Mouse (Mus musculus) G1E (cell line): ENCODE data around the gene Tnfsf9. TPM values are rescaled to one million over a fixed set of nuclear protein-coding genes. Genes with fewer than 3 reads are reported as not detected.

Experiments used
- ATAC-seq: 2 replicates; pipeline ENCODE4 v1.8.0; 2016; ENCODE audit warnings: mild to moderate bottlenecking; ENCODE audit not compliant: insufficient number of reproducible peaks, poor library complexity, low FRiP score, severe bottlenecking; ENCODE audit errors: extremely low read depth
- DNase-seq: peaks from one replicate; pipeline ENCODE4 v3.0.0; 2012; ENCODE audit warnings: low spot score
- H3K27me3 ChIP-seq: 2 replicates; pipeline ENCODE4 v1.6.1; 2012; ENCODE audit warnings: mild to moderate bottlenecking, low read length, inconsistent platforms; ENCODE audit not compliant: insufficient read depth
- H3K36me3 ChIP-seq: replicated peaks from 2 replicates; pipeline ENCODE3; 2012; ENCODE audit warnings: mild to moderate bottlenecking, inconsistent platforms
- H3K4me1 ChIP-seq: 2 replicates; pipeline ENCODE4 v1.6.1; 2012; ENCODE audit warnings: low read depth, low read length, inconsistent platforms, mixed read lengths; ENCODE audit not compliant: insufficient read depth
- H3K4me3 ChIP-seq: 2 replicates; pipeline ENCODE4 v1.5.1; 2012; ENCODE audit warnings: low read depth, mild to moderate bottlenecking, inconsistent platforms, low read length, moderate library complexity, mixed read lengths
- H3K9me3 ChIP-seq: replicated peaks from 2 replicates; pipeline ENCODE4 v1.6.1; 2012; ENCODE audit warnings: inconsistent platforms
- CTCF ChIP-seq: IDR thresholded peaks from 2 replicates; pipeline ENCODE4 v1.5.1; 2012; ENCODE audit warnings: low read depth, low read length, inconsistent platforms, mixed read lengths
- GATA1 ChIP-seq: IDR thresholded peaks from 2 replicates; pipeline ENCODE4 v1.6.1; 2012; ENCODE audit warnings: borderline replicate concordance, low read length, inconsistent platforms, mixed read lengths
- GATA2 ChIP-seq: IDR thresholded peaks from 2 replicates; pipeline ENCODE4 v1.6.1; 2012; ENCODE audit warnings: low read depth, low read length, inconsistent platforms, borderline replicate concordance
- POLR2AphosphoS5 ChIP-seq: IDR thresholded peaks from 2 replicates; pipeline ENCODE4 v1.6.1; 2012; ENCODE audit warnings: low read depth, low read length, inconsistent platforms; ENCODE audit not compliant: insufficient replicate concordance
- TAL1 ChIP-seq: conservative IDR thresholded peaks from 2 replicates; pipeline ENCODE4 v1.6.1; 2012; ENCODE audit warnings: low read depth, low read length, inconsistent platforms, mixed read lengths
- polyA plus RNA-seq: library from polyadenylated mRNA; stranded (reverse); fragments of >175 nt; gene quantifications from 2 replicates; pipeline ENCODE4 v1.2.3, GENCODE M21; 2012
- total RNA-seq, 2 experiments: library from RNA; stranded (forward) in 1 of 2; stranded (reverse) in 1 of 2; fragments of 200-1000 nt in 1 of 2; fragments of >200 nt in 1 of 2; fragmentation: Nextera tagmentation in 1 of 2; gene quantifications; 2 replicates each; pipeline ENCODE4 v1.2.3; 2014 to 2017

Tnfsf9 gene
- total and polyA plus RNA-seq, 3 experiments, result 4.4 to 10.4 (median 9.2) TPM

- ATAC-seq, result no peak
- Histone ChIP-seq H3K4me1 (peaks cover 77% of the 10 kb centered on the region), H3K9me3 (no peaks in the 10 kb centered on the region), H3K27me3 (no peaks in the 10 kb centered on the region), H3K36me3 (no peaks in the 10 kb centered on the region), H3K4me3 (no peak overlapping the region)
- DNase-seq, result no peak
- no peak for TF ChIP-seq CTCF
- no peak for TF ChIP-seq TAL1
- no peak for TF ChIP-seq GATA2
- no peak for TF ChIP-seq GATA1
- no peak for TF ChIP-seq POLR2AphosphoS5
Observed at GRCm38 (mm10) chr17:57135635-57136034, 30.5 kb downstream of the Tnfsf9 start.

- no peak for ATAC-seq
- peaks cover 70% of the 10 kb centered on the region for H3K4me1 ChIP-seq
- TF ChIP-seq POLR2AphosphoS5, result no peak
- no peak for TF ChIP-seq CTCF
- TF ChIP-seq TAL1, result no peak
- TF ChIP-seq GATA1, result no peak
- TF ChIP-seq GATA2, result no peak
- DNase-seq, result no peak
- no peak overlapping the region for H3K4me3 ChIP-seq
- no peaks in the 10 kb centered on the region for H3K27me3 ChIP-seq
- no peaks in the 10 kb centered on the region for H3K36me3 ChIP-seq
- no peaks in the 10 kb centered on the region for H3K9me3 ChIP-seq
Observed at GRCm38 (mm10) chr17:57138676-57139075, 33.6 kb downstream of the Tnfsf9 start.

DNA sequence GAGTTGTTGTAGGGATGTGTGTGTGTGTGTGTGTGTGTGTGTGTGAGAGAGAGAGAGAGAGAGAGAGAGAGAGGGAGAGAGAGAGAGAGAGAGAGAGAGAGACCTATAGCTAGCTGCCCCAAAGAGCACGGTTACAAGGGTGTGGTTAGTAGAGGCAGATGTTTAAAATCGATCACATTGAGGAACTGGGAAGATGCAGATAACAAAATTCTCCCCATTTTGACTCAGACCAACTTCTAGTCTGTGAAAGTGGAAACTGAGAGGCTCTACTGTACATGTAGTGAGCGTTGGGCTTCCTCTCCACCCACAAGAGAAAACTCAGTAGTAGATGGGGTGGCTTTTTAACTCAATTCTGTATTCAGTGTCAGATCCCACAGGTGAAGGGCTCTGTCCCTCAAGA lies 34.6 kb downstream of the Tnfsf9 start:
- no peaks in the 10 kb centered on the region for H3K36me3 ChIP-seq
- TF ChIP-seq TAL1, result peak; percentile 50
- TF ChIP-seq CTCF, result no peak
- H3K27me3 ChIP-seq, result no peaks in the 10 kb centered on the region
- peak; percentile 90 for ATAC-seq
- H3K4me1 ChIP-seq, result peaks cover 63% of the 10 kb centered on the region
- H3K9me3 ChIP-seq, result no peaks in the 10 kb centered on the region
- peak; percentile 29 for DNase-seq
- H3K4me3 ChIP-seq, result no peak overlapping the region; the same call in 1 of the 2 replicates

DNA sequence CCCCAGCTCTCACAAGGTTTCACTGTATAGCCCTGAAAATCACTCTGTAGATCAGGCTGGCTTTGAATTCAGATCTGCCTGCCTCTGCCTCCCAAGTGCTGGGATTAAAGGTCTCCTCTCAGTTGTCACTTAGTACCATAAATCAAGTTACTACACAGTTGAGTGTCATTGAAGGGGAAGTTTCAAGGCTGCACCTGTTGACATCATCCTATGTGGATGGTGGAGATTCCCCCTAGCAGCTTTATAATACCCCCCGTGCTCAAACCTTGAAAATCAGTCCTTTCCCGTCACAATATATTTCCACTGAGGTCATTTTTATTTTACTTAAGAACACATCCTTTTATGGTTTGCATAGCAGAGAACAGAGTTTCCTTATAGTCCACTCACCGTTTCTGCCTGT lies 38.6 kb downstream of the Tnfsf9 start:
- Histone ChIP-seq H3K4me3 (no peak overlapping the region), H3K27me3 (peaks cover 24% of the 10 kb centered on the region), H3K36me3 (no peaks in the 10 kb centered on the region), H3K4me1 (peaks cover 50% of the 10 kb centered on the region), H3K9me3 (no peaks in the 10 kb centered on the region)
- DNase-seq (no peak), ATAC-seq (no peak)
- no peak for TF ChIP-seq POLR2AphosphoS5
- TF ChIP-seq GATA1, result no peak
- no peak for TF ChIP-seq TAL1

GRCm38 (mm10) chr17:57145115-57145514 lies 40.0 kb downstream of the Tnfsf9 start:
- Histone ChIP-seq H3K4me1 (peaks cover 38% of the 10 kb centered on the region), H3K36me3 (no peaks in the 10 kb centered on the region), H3K9me3 (no peaks in the 10 kb centered on the region), H3K27me3 (peaks cover 35% of the 10 kb centered on the region), H3K4me3 (no peak overlapping the region)
- no peak for ATAC-seq
- no peak for DNase-seq
- no peak for TF ChIP-seq POLR2AphosphoS5
- no peak for TF ChIP-seq GATA2
- TF ChIP-seq TAL1, result no peak

GRCm38 (mm10) chr17:57148343-57148742 lies 43.2 kb downstream of the Tnfsf9 start:
- TF ChIP-seq TAL1 (no peak), POLR2AphosphoS5 (no peak), GATA1 (no peak), GATA2 (no peak), CTCF (no peak)

GRCm38 (mm10) chr17:57148994-57149803 lies 44.1 kb downstream of the Tnfsf9 start, which contains the start of gene Cd70:
Gene Cd70, minus strand, starts transcription at chr17:57149777.
- DNase-seq (no peak), ATAC-seq (no peak)
- Histone ChIP-seq H3K36me3 (no peaks in the 10 kb centered on the region), H3K4me3 (no peak within 1 kb of the TSS), H3K9me3 (peaks cover 10% of the 10 kb centered on the region), H3K27me3 (peaks cover 38% of the 10 kb centered on the region), H3K4me1 (peaks cover 13% of the 10 kb centered on the region; the same call in 1 of the 2 replicates)
- no peak for TF ChIP-seq GATA2
- no peak for TF ChIP-seq GATA1
- TF ChIP-seq TAL1, result no peak
- TF ChIP-seq CTCF, result no peak
- no peak for TF ChIP-seq POLR2AphosphoS5

More at GRCm38 (mm10) chr17:57148343-57148742, 43.2 kb downstream of the Tnfsf9 start:
- DNase-seq (no peak), ATAC-seq (no peak)
- no peaks in the 10 kb centered on the region for H3K36me3 ChIP-seq
- H3K9me3 ChIP-seq, result peaks cover 10% of the 10 kb centered on the region
- no peak overlapping the region for H3K4me3 ChIP-seq
- H3K4me1 ChIP-seq, result peaks cover 14% of the 10 kb centered on the region; the same call in 1 of the 2 replicates
- H3K27me3 ChIP-seq, result peaks cover 38% of the 10 kb centered on the region
